Mouse (Mus musculus) kidney, adult 2 months (tissue): ENCODE results near the gene Pde4d. TPM values are rescaled to one million over a fixed set of nuclear protein-coding genes. Genes with fewer than 3 reads are reported as not detected.

Source experiments
- DNase-seq: peaks from one replicate; pipeline ENCODE4 v3.0.0; 2021
- H3K27ac ChIP-seq: fragments of 200-500 bp; 2 replicates; pipeline ENCODE4 v1.5.1; 2012; ENCODE audit warnings: low read depth, low read length, control low read depth, inconsistent platforms; ENCODE audit not compliant: insufficient read depth
- H3K27me3 ChIP-seq: fragments of 200-500 bp; replicated peaks from 2 replicates; pipeline ENCODE4 v1.6.1; 2012; ENCODE audit warnings: mild to moderate bottlenecking, moderate library complexity, low read length, inconsistent platforms; ENCODE audit not compliant: control insufficient read depth, insufficient read depth
- H3K36me3 ChIP-seq: fragments of 200-500 bp; 2 replicates; pipeline ENCODE4 v1.6.1; 2012; ENCODE audit warnings: mild to moderate bottlenecking, moderate library complexity, low read length, inconsistent platforms; ENCODE audit not compliant: control insufficient read depth, insufficient read depth
- H3K4me1 ChIP-seq: fragments of 200-500 bp; 2 replicates; pipeline ENCODE4 v1.6.1; 2011; ENCODE audit warnings: low read length; ENCODE audit not compliant: control insufficient read depth, insufficient read depth
- H3K4me3 ChIP-seq: fragments of 200-500 bp; 2 replicates; pipeline ENCODE4 v1.5.1; 2011; ENCODE audit warnings: mild to moderate bottlenecking, low read depth, low read length, control low read depth; ENCODE audit not compliant: insufficient read depth
- CTCF ChIP-seq: fragments of 200-500 bp; conservative IDR thresholded peaks from 2 replicates; pipeline ENCODE4 v1.5.1; 2011; ENCODE audit warnings: low read depth, mild to moderate bottlenecking, control low read depth, low read length, moderate library complexity, mixed read lengths; ENCODE audit not compliant: insufficient read depth, insufficient read length
- POLR2A ChIP-seq: fragments of 200-500 bp; IDR thresholded peaks from one replicate; pipeline ENCODE4 v1.6.1; 2011; ENCODE audit warnings: low read depth, low read length, control low read depth
- WGBS: fragments of 180-500 bp; shearing (Covaris S2); methylation state at CpG from one replicate; pipeline ENCODE4 v1.1.7; 2018; 5-methylcytosine and 5-hydroxymethylcytosine counted together
- polyA plus RNA-seq: library from polyadenylated mRNA; depleted of rRNA; stranded (reverse); fragments of >200 nt; gene quantifications from 2 replicates; pipeline ENCODE4 v1.2.3, GENCODE M21; 2012

The Pde4d gene
- polyA plus RNA-seq, 1 experiment: 18.3 TPM

GRCm38 (mm10) chr13:108623929-108624328 is 174.2 kb downstream of the Pde4d start:
- Histone ChIP-seq H3K36me3 (no peaks in the 10 kb centered on the region), H3K27me3 (no peaks in the 10 kb centered on the region), H3K4me1 (peaks cover 25% of the 10 kb centered on the region), H3K27ac (no peak overlapping the region), H3K4me3 (no peak overlapping the region)
- 84% methylated on average over 3 of the region's 3 CpGs for WGBS
- no peak for DNase-seq
- TF ChIP-seq CTCF (no peak), POLR2A (no peak)

- 28% methylated on average over 3 of the region's 3 CpGs for WGBS
- Histone ChIP-seq H3K4me1 (peaks cover 29% of the 10 kb centered on the region), H3K27me3 (no peaks in the 10 kb centered on the region), H3K36me3 (no peaks in the 10 kb centered on the region), H3K27ac (peak overlapping the region; percentile 76), H3K4me3 (no peak overlapping the region)
- DNase-seq: peak; percentile 22
- TF ChIP-seq POLR2A: no peak
- TF ChIP-seq CTCF: no peak
Measured at GRCm38 (mm10) chr13:108626166-108626565, 176.4 kb downstream of the Pde4d start.

- H3K36me3 ChIP-seq: no peaks in the 10 kb centered on the region
- H3K27me3 ChIP-seq: no peaks in the 10 kb centered on the region
- peak; percentile 87 for DNase-seq
- H3K4me3 ChIP-seq: no peak overlapping the region
- peak overlapping the region; percentile 88 for H3K27ac ChIP-seq
- WGBS: 39% methylated on average over 2 of the region's 2 CpGs
- peaks cover 29% of the 10 kb centered on the region for H3K4me1 ChIP-seq
- TF ChIP-seq CTCF (no peak), POLR2A (no peak)
Measured at GRCm38 (mm10) chr13:108628501-108628900, 178.8 kb downstream of the Pde4d start.

- Histone ChIP-seq H3K27ac (no peak overlapping the region), H3K4me3 (no peak overlapping the region), H3K4me1 (peaks cover 27% of the 10 kb centered on the region), H3K36me3 (no peaks in the 10 kb centered on the region), H3K27me3 (no peaks in the 10 kb centered on the region)
- no peak for TF ChIP-seq CTCF
- no peak for TF ChIP-seq POLR2A
- WGBS: 46% methylated on average over 2 of the region's 2 CpGs
- no peak for DNase-seq
Measured at GRCm38 (mm10) chr13:108630576-108630975, 180.8 kb downstream of the Pde4d start.

- no peak for DNase-seq
- Histone ChIP-seq H3K36me3 (no peaks in the 10 kb centered on the region), H3K4me1 (peaks cover 23% of the 10 kb centered on the region), H3K4me3 (no peak overlapping the region), H3K27me3 (no peaks in the 10 kb centered on the region), H3K27ac (no peak overlapping the region)
- TF ChIP-seq CTCF (no peak), POLR2A (no peak)
- WGBS: 57% methylated on average over 3 of the region's 3 CpGs
Measured at GRCm38 (mm10) chr13:108631222-108631621, 181.5 kb downstream of the Pde4d start.

- TF ChIP-seq CTCF: no peak
- TF ChIP-seq POLR2A: no peak
- DNase-seq: peak; percentile 22
- Histone ChIP-seq H3K4me3 (no peak overlapping the region), H3K27ac (no peak overlapping the region; the same call in 1 of the 2 replicates), H3K4me1 (no peaks in the 10 kb centered on the region), H3K27me3 (no peaks in the 10 kb centered on the region), H3K36me3 (no peaks in the 10 kb centered on the region)
- 53% methylated on average over 1 of the region's 1 CpGs for WGBS
Measured at GRCm38 (mm10) chr13:108636526-108636925, 186.8 kb downstream of the Pde4d start.

GRCm38 (mm10) chr13:108642259-108642658 is 192.5 kb downstream of the Pde4d start:
- H3K4me3 ChIP-seq: no peak overlapping the region
- peak; percentile 12 for DNase-seq
- peaks cover 2% of the 10 kb centered on the region; the same call in 1 of the 2 replicates for H3K4me1 ChIP-seq
- 52% methylated on average over 5 of the region's 5 CpGs for WGBS
- H3K36me3 ChIP-seq: no peaks in the 10 kb centered on the region
- no peaks in the 10 kb centered on the region for H3K27me3 ChIP-seq
- no peak for TF ChIP-seq CTCF
- TF ChIP-seq POLR2A: no peak
- no peak overlapping the region for H3K27ac ChIP-seq
